Mouse (Mus musculus) MEL (cell line): ENCODE data around the gene Olfr10. TPM values are rescaled to one million over a fixed set of nuclear protein-coding genes. Genes with fewer than 3 reads are reported as not detected.

ENCODE experiments used
- DNase-seq: peaks from one replicate; pipeline ENCODE4 v3.0.0; 2011; ENCODE audit warnings: low read depth, low spot score
- H3K27ac ChIP-seq: 2 replicates; pipeline ENCODE4 v1.5.1; 2012; ENCODE audit warnings: low read depth, mild to moderate bottlenecking, control low read depth, low read length, moderate library complexity; ENCODE audit not compliant: control insufficient read depth
- H3K27me3 ChIP-seq, 2 experiments: fragments of 150-350 bp in 1 of 2; sonication (generic) in 1 of 2; 2 replicates each; pipeline ENCODE4 v1.6.1; 2012; ENCODE audit warnings: low read length in 2 of 2, mild to moderate bottlenecking in 2 of 2, improper control_type of control experiment in 1 of 2, moderate library complexity in 1 of 2; ENCODE audit not compliant: insufficient read depth in 2 of 2, control insufficient read depth in 1 of 2
- H3K36me3 ChIP-seq, 2 experiments: 2 replicates each; pipeline ENCODE4 v1.6.1; 2012 to 2014; ENCODE audit warnings: low read length in 2 of 2, improper control_type of control experiment in 1 of 2, inconsistent platforms in 1 of 2, mild to moderate bottlenecking in 1 of 2; ENCODE audit not compliant: insufficient read depth in 2 of 2, control insufficient read depth in 1 of 2
- H3K4me1 ChIP-seq, 2 experiments: fragments of 150-350 bp in 1 of 2; sonication (generic) in 1 of 2; 2 replicates each; pipeline ENCODE4 v1.6.1; 2012; ENCODE audit warnings: low read length in 2 of 2, improper control_type of control experiment in 1 of 2, mild to moderate bottlenecking in 1 of 2; ENCODE audit not compliant: insufficient read depth in 2 of 2, control insufficient read depth in 1 of 2
- H3K4me3 ChIP-seq, 2 experiments: fragments of 150-350 bp in 1 of 2; sonication (generic) in 1 of 2; 2 replicates each; pipeline ENCODE4 v1.5.1; 2012; ENCODE audit warnings: low read depth in 2 of 2, low read length in 2 of 2, mild to moderate bottlenecking in 2 of 2, moderate library complexity in 2 of 2, control low read depth in 1 of 2, improper control_type of control experiment in 1 of 2; ENCODE audit not compliant: control insufficient read depth in 1 of 2, insufficient read depth in 1 of 2
- H3K79me2 ChIP-seq: 2 replicates; pipeline ENCODE4 v1.6.1; 2012; ENCODE audit warnings: mild to moderate bottlenecking, low read length, moderate library complexity; ENCODE audit not compliant: control insufficient read depth, poor library complexity, insufficient read depth
- H3K9ac ChIP-seq: 2 replicates; pipeline ENCODE4 v1.6.1; 2012; ENCODE audit warnings: low read depth, mild to moderate bottlenecking, control low read depth, low read length, moderate library complexity; ENCODE audit not compliant: control insufficient read depth, poor library complexity, severe bottlenecking
- H3K9me3 ChIP-seq: fragments of 150-350 bp; sonication (generic); replicated peaks from 2 replicates; pipeline ENCODE4 v1.6.1; 2012; ENCODE audit warnings: mild to moderate bottlenecking, low read length, improper control_type of control experiment, moderate library complexity; ENCODE audit not compliant: insufficient read depth
- CHD1 ChIP-seq: IDR thresholded peaks from 2 replicates; pipeline ENCODE4 v1.6.1; 2012; ENCODE audit warnings: low read depth, mild to moderate bottlenecking, inconsistent platforms, low read length, improper control_type of control experiment
- CHD2 ChIP-seq: IDR thresholded peaks from 2 replicates; pipeline ENCODE4 v1.6.1; 2011; ENCODE audit warnings: low read length, improper control_type of control experiment
- CTCF ChIP-seq, 3 experiments: IDR thresholded peaks in 2 of 3; conservative IDR thresholded peaks in 1 of 3; 2 replicates each; pipeline ENCODE4 v1.5.1; 2011 to 2012; ENCODE audit warnings: low read length in 3 of 3, low read depth in 2 of 3, mild to moderate bottlenecking in 2 of 3, improper control_type of control experiment in 1 of 3, inconsistent platforms in 1 of 3, mixed read lengths in 1 of 3, moderate library complexity in 1 of 3; ENCODE audit not compliant: control insufficient read depth in 1 of 3, insufficient read depth in 1 of 3, poor library complexity in 1 of 3, severe bottlenecking in 1 of 3
- E2F4 ChIP-seq: IDR thresholded peaks from 2 replicates; pipeline ENCODE4 v1.6.1; 2011; ENCODE audit warnings: low read depth, low read length, improper control_type of control experiment, borderline replicate concordance
- GABPA ChIP-seq: IDR thresholded peaks from 2 replicates; pipeline ENCODE4 v1.6.1; 2012; ENCODE audit warnings: low read depth, mild to moderate bottlenecking, inconsistent platforms, low read length, improper control_type of control experiment, moderate library complexity
- GATA1 ChIP-seq: IDR thresholded peaks from 2 replicates; pipeline ENCODE4 v1.6.1; 2011; ENCODE audit warnings: low read depth, low read length, improper control_type of control experiment
- KAT2A ChIP-seq: conservative IDR thresholded peaks from 2 replicates; pipeline ENCODE4 v1.6.1; 2012; ENCODE audit warnings: low read depth, low read length, improper control_type of control experiment, inconsistent platforms
- MAX ChIP-seq: IDR thresholded peaks from 2 replicates; pipeline ENCODE4 v1.6.1; 2011; ENCODE audit warnings: low read length, improper control_type of control experiment
- MAZ ChIP-seq: IDR thresholded peaks from 2 replicates; pipeline ENCODE4 v1.6.1; 2012; ENCODE audit warnings: low read depth, mild to moderate bottlenecking, inconsistent platforms, low read length, improper control_type of control experiment
- MYC ChIP-seq: IDR thresholded peaks from 2 replicates; pipeline ENCODE4 v1.6.1; 2011; ENCODE audit warnings: low read depth, mild to moderate bottlenecking, low read length, improper control_type of control experiment, moderate library complexity
- NELFE ChIP-seq: IDR thresholded peaks from 2 replicates; pipeline ENCODE4 v1.6.1; 2011; ENCODE audit warnings: low read depth, low read length, improper control_type of control experiment
- NRF1 ChIP-seq: IDR thresholded peaks from 2 replicates; pipeline ENCODE4 v1.6.1; 2014; ENCODE audit warnings: low read depth, mild to moderate bottlenecking, inconsistent platforms, low read length, improper control_type of control experiment, moderate library complexity; ENCODE audit not compliant: poor library complexity, insufficient read depth, severe bottlenecking
- POLR2A ChIP-seq, 2 experiments: IDR thresholded peaks; 2 replicates each; pipeline ENCODE4 v1.6.1; 2011 to 2012; ENCODE audit warnings: low read length in 2 of 2, mild to moderate bottlenecking in 2 of 2, control low read depth in 1 of 2, improper control_type of control experiment in 1 of 2, low read depth in 1 of 2, moderate library complexity in 1 of 2; ENCODE audit not compliant: control insufficient read depth in 1 of 2, insufficient read depth in 1 of 2, poor library complexity in 1 of 2
- POLR2AphosphoS2 ChIP-seq: IDR thresholded peaks from 2 replicates; pipeline ENCODE4 v1.6.1; 2011; ENCODE audit warnings: low read length, improper control_type of control experiment
- POLR2AphosphoS5 ChIP-seq: IDR thresholded peaks from 2 replicates; pipeline ENCODE4 v1.6.1; 2012; ENCODE audit warnings: low read depth, borderline replicate concordance, mild to moderate bottlenecking, inconsistent platforms, low read length, moderate library complexity, mixed read lengths
- RCOR1 ChIP-seq: IDR thresholded peaks from 2 replicates; pipeline ENCODE4 v1.6.1; 2012; ENCODE audit warnings: low read depth, mild to moderate bottlenecking, inconsistent platforms, low read length, improper control_type of control experiment
- SIN3A ChIP-seq: IDR thresholded peaks from 2 replicates; pipeline ENCODE4 v1.6.1; 2012; ENCODE audit warnings: low read length, improper control_type of control experiment, inconsistent platforms
- SMC3 ChIP-seq: IDR thresholded peaks from 2 replicates; pipeline ENCODE4 v1.6.1; 2011; ENCODE audit warnings: low read depth, low read length, improper control_type of control experiment
- TAL1 ChIP-seq: IDR thresholded peaks from 2 replicates; pipeline ENCODE4 v1.6.1; 2012; ENCODE audit warnings: mild to moderate bottlenecking, inconsistent platforms, low read length, moderate library complexity, mixed read lengths
- UBTF ChIP-seq: IDR thresholded peaks from 2 replicates; pipeline ENCODE4 v1.6.1; 2012; ENCODE audit warnings: low read depth, mild to moderate bottlenecking, inconsistent platforms, low read length, improper control_type of control experiment, moderate library complexity, borderline replicate concordance; ENCODE audit not compliant: insufficient read depth
- USF1 ChIP-seq: IDR thresholded peaks from 2 replicates; pipeline ENCODE4 v1.6.1; 2014; ENCODE audit warnings: low read depth, mild to moderate bottlenecking, inconsistent platforms, low read length, improper control_type of control experiment, moderate library complexity
- USF2 ChIP-seq, 2 experiments: IDR thresholded peaks; 2 replicates each; pipeline ENCODE4 v1.6.1; 2011 to 2012; ENCODE audit warnings: improper control_type of control experiment in 2 of 2, low read length in 2 of 2, borderline replicate concordance in 1 of 2, inconsistent platforms in 1 of 2, low read depth in 1 of 2, mild to moderate bottlenecking in 1 of 2; ENCODE audit not compliant: insufficient read depth in 1 of 2
- ZMIZ1 ChIP-seq: IDR thresholded peaks from 2 replicates; pipeline ENCODE4 v1.6.1; 2012; ENCODE audit warnings: low read depth, mild to moderate bottlenecking, inconsistent platforms, low read length, improper control_type of control experiment, moderate library complexity
- ZNF384 ChIP-seq: IDR thresholded peaks from 2 replicates; pipeline ENCODE4 v1.6.1; 2012; ENCODE audit warnings: low read depth, mild to moderate bottlenecking, inconsistent platforms, low read length, improper control_type of control experiment
- polyA plus RNA-seq, 2 experiments: library from polyadenylated mRNA; stranded (reverse) in 1 of 2; unstranded in 1 of 2; fragments of >175 nt in 1 of 2; fragments of >200 nt in 1 of 2; gene quantifications; 2 replicates each; pipeline versions ENCODE4 v1.2.1 to v1.2.4; 2012; ENCODE audit warnings: low replicate concordance in 2 of 2, low read depth in 1 of 2; ENCODE audit not compliant: insufficient read length in 2 of 2, insufficient read depth in 1 of 2, missing spikeins in 1 of 2
- total RNA-seq: library from RNA; depleted of rRNA; stranded (reverse); fragments of 300-350 nt; gene quantifications from 2 replicates; pipeline ENCODE4 v1.2.3, GENCODE M21; 2012

The Olfr10 gene
- total and polyA plus RNA-seq, 3 experiments = not detected

- no peak for TF ChIP-seq USF2 (IDR thresholded peaks at IDR 0.05; ENCODE audit: borderline replicate concordance in 1 of 2, insufficient read depth in 1 of 2, low read depth in 1 of 2, low read length in 2 of 2)
- TF ChIP-seq USF1 = no peak
- TF ChIP-seq, all 39 proteins: peak for 0
Observed at GRCm38 (mm10) chr11:49261313-49261855, 43.2 kb upstream of the Olfr10 start (continued).

GRCm38 (mm10) chr11:49262286-49262685 is 42.3 kb upstream of the Olfr10 start:
- Histone ChIP-seq H3K4me3 (no peak overlapping the region), H3K36me3 (peaks cover 0 to 4% of the 10 kb centered on the region in 2 experiments; a peak in 1 of 4 replicates), H3K27me3 (no peaks in the 10 kb centered on the region), H3K4me1 (no peaks in the 10 kb centered on the region), H3K79me2 (no peaks in the 10 kb centered on the region), H3K9me3 (no peaks in the 10 kb centered on the region), H3K9ac (no peak overlapping the region), H3K27ac (no peak overlapping the region)
- no peak for DNase-seq
- no peak for TF ChIP-seq CTCF (IDR thresholded peaks at IDR 0.05 in 2 of 3, conservative IDR thresholded peaks at IDR 0.05 in 1 of 3; ENCODE audit: control insufficient read depth in 1 of 3, insufficient read depth in 1 of 3, low read depth in 2 of 3, low read length in 3 of 3, poor library complexity in 1 of 3, severe bottlenecking in 1 of 3)
- TF ChIP-seq POLR2AphosphoS2 = no peak
- no peak for TF ChIP-seq GATA1
- no peak for TF ChIP-seq SIN3A

- Histone ChIP-seq H3K27ac (no peak overlapping the region), H3K27me3 (no peaks in the 10 kb centered on the region), H3K9me3 (no peaks in the 10 kb centered on the region), H3K9ac (no peak overlapping the region), H3K4me1 (no peaks in the 10 kb centered on the region), H3K36me3 (peaks cover 0 to 4% of the 10 kb centered on the region in 2 experiments; a peak in 1 of 4 replicates), H3K79me2 (no peaks in the 10 kb centered on the region), H3K4me3 (no peak overlapping the region)
- DNase-seq = no peak
- TF ChIP-seq CHD2 (no peak), ZMIZ1 (no peak), MAX (no peak), POLR2AphosphoS5 (no peak), MAZ (no peak), SMC3 (no peak), SIN3A (no peak), TAL1 (no peak), UBTF (no peak), NRF1 (no peak), ZNF384 (no peak), MYC (no peak), NELFE (no peak), KAT2A (no peak), RCOR1 (no peak), CTCF (IDR thresholded peaks at IDR 0.05 in 2 of 3, conservative IDR thresholded peaks at IDR 0.05 in 1 of 3; ENCODE audit: control insufficient read depth in 1 of 3, insufficient read depth in 1 of 3, low read depth in 2 of 3, low read length in 3 of 3, poor library complexity in 1 of 3, severe bottlenecking in 1 of 3) (no peak), GABPA (no peak), E2F4 (no peak), CHD1 (no peak), POLR2A (IDR thresholded peaks at IDR 0.05; ENCODE audit: control insufficient read depth in 1 of 2, insufficient read depth in 1 of 2, low read depth in 1 of 2, low read length in 2 of 2, poor library complexity in 1 of 2) (no peak; a peak in 1 of 4 replicates)
Observed at GRCm38 (mm10) chr11:49263149-49263548, 41.4 kb upstream of the Olfr10 start.
